Mouse (Mus musculus): ENCODE results near the gene Spink8. TPM values are rescaled to one million over a fixed set of nuclear protein-coding genes. Genes with fewer than 3 reads are reported as not detected.

The Spink8 gene
- polyA plus RNA-seq, 1 experiment from 2014 or later: not detected

GRCm38 (mm10) chr9:109870983-109871572 lies 59.0 kb downstream of the Spink8 start:
- H3K9ac ChIP-seq: no peak overlapping the region
- no peak for ATAC-seq (ENCODE audit: insufficient number of reproducible peaks, low FRiP score)
- no peaks in the 10 kb centered on the region for H3K27me3 ChIP-seq (replicated peaks)
- H3K4me1 ChIP-seq (replicated peaks): peaks cover 4% of the 10 kb centered on the region
- H3K27ac ChIP-seq (ENCODE audit: poor library complexity, severe bottlenecking): no peak overlapping the region
- H3K36me3 ChIP-seq: no peaks in the 10 kb centered on the region
- WGBS: 39% methylated on average over 6 of the region's 6 CpGs
- no peak overlapping the region for H3K4me3 ChIP-seq
- no peak overlapping the region for H3K4me2 ChIP-seq
- H3K9me3 ChIP-seq (replicated peaks): no peaks in the 10 kb centered on the region

DNA sequence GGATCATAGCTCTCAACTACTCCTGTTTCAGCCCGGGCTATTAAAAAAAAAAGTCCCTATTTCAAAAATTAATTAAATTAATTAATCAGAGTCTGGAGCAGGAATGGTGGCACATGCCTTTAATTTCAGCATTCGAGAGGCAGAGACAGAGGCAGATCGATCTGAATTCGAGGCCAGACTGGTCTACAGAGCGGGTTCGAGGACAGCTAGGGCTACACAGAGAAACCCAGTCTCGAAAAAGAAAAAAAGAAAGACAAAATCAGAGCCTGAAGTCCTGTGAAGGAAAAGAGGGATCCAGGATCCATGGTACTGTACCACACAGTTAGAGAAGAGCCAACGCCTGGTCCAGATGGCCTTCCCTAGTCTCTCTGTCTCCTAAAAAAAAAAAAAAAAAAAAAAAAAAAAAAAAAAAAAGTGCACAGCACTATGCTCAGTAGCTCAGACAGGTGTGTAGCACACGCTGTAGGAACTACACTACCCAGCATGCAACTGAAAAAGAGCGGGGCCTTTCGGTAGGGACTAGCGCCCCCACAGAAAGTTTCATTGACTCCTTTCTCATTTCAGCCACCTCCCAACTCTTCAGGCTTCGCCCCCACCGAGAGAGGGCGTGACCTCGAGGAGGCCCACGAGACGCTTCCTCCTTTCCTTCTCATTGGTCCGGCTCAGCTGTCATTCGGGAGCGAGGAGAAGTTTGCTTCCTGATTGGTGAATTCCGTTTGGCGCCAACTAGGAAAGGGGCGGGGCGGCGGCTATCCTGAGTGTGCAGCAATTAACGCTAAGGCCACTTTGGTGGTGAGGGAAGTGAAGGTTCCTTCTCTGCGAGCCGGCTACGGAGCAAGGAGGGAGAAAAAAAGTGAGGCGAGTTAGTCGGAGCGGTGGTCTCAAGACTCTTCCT lies 63.0 kb downstream of the Spink8 start, which contains the start of gene Cdc25a:
Cdc25a (plus strand) TSS at position 783 of the 895 bp plus-strand sequence.
- Histone ChIP-seq H3K27me3 (replicated peaks) (no peaks in the 10 kb centered on the region), H3K9ac (peak within 1 kb of the TSS; percentile 97), H3K27ac (ENCODE audit: poor library complexity, severe bottlenecking) (peak within 1 kb of the TSS; percentile 82), H3K9me3 (replicated peaks) (no peaks in the 10 kb centered on the region), H3K36me3 (peaks cover 26% of the 10 kb centered on the region), H3K4me2 (peak within 1 kb of the TSS; percentile 91), H3K4me3 (peak within 1 kb of the TSS; percentile 98), H3K4me1 (replicated peaks) (peaks cover 16% of the 10 kb centered on the region)
- peak; percentile 92 for ATAC-seq (ENCODE audit: insufficient number of reproducible peaks, low FRiP score)
- 5% methylated on average over 33 of the region's 33 CpGs for WGBS

- Histone ChIP-seq H3K4me1 (replicated peaks) (peaks cover 12% of the 10 kb centered on the region), H3K4me2 (peak overlapping the region; percentile 91)
- under 1% methylated on average over 76 of the region's 76 CpGs for WGBS
These were observed 63.9 kb downstream of the Spink8 start for GRCm38 (mm10) chr9:109875695-109876601.

More at GRCm38 (mm10) chr9:109875695-109876601, 63.9 kb downstream of the Spink8 start:
- H3K9ac ChIP-seq: peak overlapping the region; percentile 97
- no peaks in the 10 kb centered on the region for H3K27me3 ChIP-seq (replicated peaks)
- peak; percentile 83 for ATAC-seq (ENCODE audit: insufficient number of reproducible peaks, low FRiP score)
- no peaks in the 10 kb centered on the region for H3K9me3 ChIP-seq (replicated peaks)
- H3K27ac ChIP-seq (ENCODE audit: poor library complexity, severe bottlenecking): peak overlapping the region; percentile 82
- H3K4me3 ChIP-seq: peak overlapping the region; percentile 98
- H3K36me3 ChIP-seq: peaks cover 35% of the 10 kb centered on the region

Other genes starting within 250 kb of the Spink8 start
- gene Fbxw15, start 244.0 kb upstream of the Spink8 start, polyA plus RNA-seq (2016; fragmentation: Nextera tagmentation; extraction: Ambion mirVana): not detected in 2 replicates
- gene Fbxw24, start 186.2 kb upstream of the Spink8 start, polyA plus RNA-seq (2016; fragmentation: Nextera tagmentation; extraction: Ambion mirVana): not detected in 2 replicates
- gene Fbxw25, start 147.6 kb upstream of the Spink8 start, polyA plus RNA-seq (2016; fragmentation: Nextera tagmentation; extraction: Ambion mirVana): not detected in 2 replicates
- not detected in 2 replicates for gene Fbxw18, start 109.6 kb upstream of the Spink8 start, polyA plus RNA-seq (2016; fragmentation: Nextera tagmentation; extraction: Ambion mirVana)
- not detected in 2 replicates for gene Fbxw26, start 66.2 kb upstream of the Spink8 start, polyA plus RNA-seq (2016; fragmentation: Nextera tagmentation; extraction: Ambion mirVana)
- gene Fbxw27, start 21.6 kb upstream of the Spink8 start, polyA plus RNA-seq (2016; fragmentation: Nextera tagmentation; extraction: Ambion mirVana): not detected in 2 replicates
- 55.7 and 60.5 TPM in 2 replicates for gene Nme6, start 20.5 kb downstream of the Spink8 start, polyA plus RNA-seq (2016; fragmentation: Nextera tagmentation; extraction: Ambion mirVana)
- gene Camp, start 37.3 kb downstream of the Spink8 start, polyA plus RNA-seq (2016; fragmentation: Nextera tagmentation; extraction: Ambion mirVana): 0.35 and 1.1 TPM in 2 replicates
- 27.6 and 28.6 TPM in 2 replicates for gene Cdc25a, start 63.3 kb downstream of the Spink8 start, polyA plus RNA-seq (2016; fragmentation: Nextera tagmentation; extraction: Ambion mirVana)
- gene Map4, start 119.2 kb downstream of the Spink8 start, polyA plus RNA-seq (2016; fragmentation: Nextera tagmentation; extraction: Ambion mirVana): 118 and 122 TPM in 2 replicates